Mouse (Mus musculus) ES-Bruce4 (cell line): ENCODE measurements at regions not wholly inside any gene's neighbourhood (a gene's known extent, or its start where the extent isn't known, plus 50 kb on each side); places are given as distances from the start of the nearest gene placed in this dataset.
A peak's percentile ranks its signal among the peaks of the same experiment; 100 is the strongest.

Experiments used
- H3K27ac ChIP-seq: 2 replicates; pipeline ENCODE4 v1.5.1; 2012; ENCODE audit warnings: low read length, inconsistent platforms; ENCODE audit not compliant: insufficient read depth
- H3K27me3 ChIP-seq: 2 replicates; pipeline ENCODE4 v1.6.1; 2012; ENCODE audit warnings: mild to moderate bottlenecking, low read length, inconsistent platforms; ENCODE audit not compliant: control insufficient read depth, poor library complexity, insufficient read depth, severe bottlenecking
- H3K36me3 ChIP-seq: 2 replicates; pipeline ENCODE4 v1.6.1; 2012; ENCODE audit warnings: inconsistent platforms, mild to moderate bottlenecking, low read length, moderate library complexity; ENCODE audit not compliant: control insufficient read depth, poor library complexity, insufficient read depth, severe bottlenecking
- H3K4me1 ChIP-seq: one replicate; pipeline ENCODE4 v1.8.1; 2011; ENCODE audit warnings: low read length; ENCODE audit not compliant: control insufficient read depth, insufficient read depth
- H3K4me3 ChIP-seq: 2 replicates; pipeline ENCODE4 v1.5.1; 2011; ENCODE audit warnings: low read depth, mild to moderate bottlenecking, low read length
- H3K9ac ChIP-seq: 2 replicates; pipeline ENCODE4 v1.6.1; 2012; ENCODE audit warnings: low read depth, mild to moderate bottlenecking, inconsistent platforms; ENCODE audit not compliant: poor library complexity, severe bottlenecking
- H3K9me3 ChIP-seq: replicated peaks from 2 replicates; pipeline ENCODE4 v1.6.1; 2012; ENCODE audit warnings: mild to moderate bottlenecking, low read length, inconsistent platforms; ENCODE audit not compliant: control insufficient read depth, poor library complexity, insufficient read depth, severe bottlenecking
- CTCF ChIP-seq: IDR thresholded peaks from one replicate; pipeline ENCODE4 v1.8.1; 2011; ENCODE audit warnings: low read depth, low read length
- EP300 ChIP-seq: IDR thresholded peaks from 2 replicates; pipeline ENCODE4 v1.6.1; 2011; ENCODE audit warnings: low read depth, low read length; ENCODE audit not compliant: insufficient read depth
- POLR2A ChIP-seq: IDR thresholded peaks from one replicate; pipeline ENCODE4 v1.8.1; 2011; ENCODE audit warnings: low read length; ENCODE audit not compliant: insufficient read depth

DNA sequence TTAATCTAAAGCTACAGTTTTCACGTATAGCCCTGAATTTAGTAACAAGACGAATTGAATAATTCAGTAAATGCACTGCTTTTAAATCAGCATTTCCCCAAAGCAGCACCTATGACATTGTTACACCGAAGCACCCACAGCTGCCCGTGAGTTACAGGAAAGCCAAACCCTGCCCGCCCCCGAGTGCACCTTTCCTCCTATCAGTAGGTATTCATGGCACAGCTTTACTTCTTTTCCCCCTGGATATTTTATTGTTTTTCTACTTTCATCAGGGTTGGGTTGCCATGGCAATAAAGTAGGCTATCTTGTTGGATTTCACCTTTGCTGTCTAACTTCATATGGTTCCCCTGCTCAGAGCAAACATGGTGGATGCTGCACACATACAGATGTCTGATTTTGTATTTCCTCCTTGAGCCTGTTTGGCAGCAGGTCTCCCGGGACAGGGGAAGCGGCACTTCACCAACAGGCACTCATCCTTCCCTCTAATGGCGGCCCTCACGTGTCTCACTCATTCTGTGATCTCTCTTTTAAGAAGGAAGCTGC, 273.5 kb downstream of the Amy2a5 start:
- H3K27ac ChIP-seq: no peak overlapping the region
- H3K4me3 ChIP-seq: no peak overlapping the region
- H3K9ac ChIP-seq: no peak overlapping the region
- no peaks in the 10 kb centered on the region for H3K27me3 ChIP-seq
- H3K9me3 ChIP-seq: no peaks in the 10 kb centered on the region
- no peaks in the 10 kb centered on the region for H3K4me1 ChIP-seq
- H3K36me3 ChIP-seq: no peaks in the 10 kb centered on the region
- TF ChIP-seq CTCF (no peak), POLR2A (no peak), EP300 (no peak)

DNA sequence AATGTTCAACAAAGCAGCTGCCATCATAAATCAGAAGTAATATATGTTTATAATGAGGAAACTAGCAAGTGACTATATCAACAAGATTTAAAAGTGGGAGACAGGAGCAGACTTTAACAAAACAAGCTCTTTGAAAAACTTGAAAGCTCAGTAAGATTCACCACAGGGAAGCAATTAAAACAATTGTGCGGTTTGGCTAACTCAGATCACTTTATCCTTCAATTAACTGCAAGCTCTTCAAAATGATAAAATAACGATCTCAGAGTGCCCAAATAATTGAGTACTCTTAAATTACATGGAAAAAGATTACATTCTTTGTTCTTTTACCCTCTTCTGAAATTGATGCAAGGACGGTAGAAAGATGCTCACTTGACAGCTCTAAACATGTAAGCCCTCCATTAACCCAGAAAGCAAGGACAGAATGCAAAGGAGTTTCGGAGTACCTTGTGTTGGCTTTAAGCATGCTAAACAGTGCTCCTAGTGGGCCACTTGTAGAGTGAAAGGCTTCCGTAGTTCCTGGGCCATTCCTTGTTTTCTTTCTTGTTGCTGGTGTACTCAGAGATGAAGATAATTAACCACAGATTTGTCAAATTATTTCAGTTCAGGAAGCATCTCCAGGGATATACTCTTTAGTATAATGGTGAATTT, 305.1 kb downstream of the Amy2a5 start:
- H3K27ac ChIP-seq: no peak overlapping the region
- peaks cover 1% of the 10 kb centered on the region for H3K4me1 ChIP-seq
- TF ChIP-seq CTCF (no peak), EP300 (no peak), POLR2A (no peak)
- no peaks in the 10 kb centered on the region for H3K9me3 ChIP-seq
- no peaks in the 10 kb centered on the region for H3K36me3 ChIP-seq
- no peak overlapping the region for H3K9ac ChIP-seq
- H3K27me3 ChIP-seq: no peaks in the 10 kb centered on the region
- H3K4me3 ChIP-seq: no peak overlapping the region

DNA sequence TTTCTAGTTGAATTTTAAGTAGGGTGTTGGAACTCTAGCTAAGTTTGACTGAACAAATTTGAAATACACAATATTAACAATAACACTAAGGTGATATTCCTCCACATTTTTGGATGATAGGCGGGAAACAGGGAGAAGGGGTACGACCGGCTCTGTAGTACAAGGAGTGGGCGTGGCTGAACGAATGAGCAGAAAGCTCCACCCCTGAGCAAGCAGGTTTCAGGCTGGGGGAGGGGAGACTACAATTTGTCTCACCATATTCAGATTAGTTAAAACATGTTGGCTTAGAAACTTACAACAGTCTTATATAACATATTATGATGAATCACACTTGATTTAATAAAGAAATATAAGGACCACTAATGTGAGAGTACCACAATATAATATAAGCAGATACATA, 306.4 kb downstream of the Amy2a5 start:
- TF ChIP-seq CTCF: no peak
- TF ChIP-seq EP300: 0 out of 2 replicates have a peak, but pooled peaks have one; percentile 36
- no peak for TF ChIP-seq POLR2A
- Histone ChIP-seq H3K27ac (peak overlapping the region; percentile 85), H3K4me3 (no peak overlapping the region)

DNA sequence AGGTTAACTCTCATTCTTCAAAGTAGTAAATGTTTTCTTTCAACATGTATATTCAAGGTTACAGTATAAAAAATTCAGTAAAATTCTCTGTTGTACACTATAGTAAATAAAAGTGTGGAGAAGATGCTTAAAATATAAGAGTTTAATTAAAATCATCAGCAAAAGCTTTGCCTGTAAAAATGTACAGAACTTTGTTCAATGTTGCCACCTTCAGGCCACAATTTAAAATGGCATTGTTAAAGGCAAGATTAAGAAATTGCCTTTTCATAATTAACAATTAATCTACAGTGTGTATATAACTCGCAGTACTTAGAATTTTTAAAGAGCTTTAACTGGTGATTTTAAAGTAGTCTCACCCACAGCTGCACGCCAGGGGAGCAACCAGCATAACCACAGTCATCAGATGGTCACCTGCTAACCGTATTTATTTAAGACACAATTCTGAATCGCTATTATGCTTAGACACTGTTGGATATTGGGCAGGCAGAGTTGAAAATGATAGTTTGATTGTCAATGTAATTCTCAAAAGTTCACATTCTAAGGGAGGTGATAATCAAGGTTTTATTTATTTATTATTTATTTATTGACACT, 316.5 kb downstream of the Amy2a5 start:
- TF ChIP-seq EP300 (no peak), POLR2A (no peak)

More for the DNA sequence above, 306.4 kb downstream of the Amy2a5 start:
- peaks cover 1% of the 10 kb centered on the region for H3K4me1 ChIP-seq
- no peaks in the 10 kb centered on the region for H3K27me3 ChIP-seq
- H3K9ac ChIP-seq: no peak overlapping the region
- no peaks in the 10 kb centered on the region for H3K36me3 ChIP-seq
- H3K9me3 ChIP-seq: no peaks in the 10 kb centered on the region

More for the DNA sequence above, 316.5 kb downstream of the Amy2a5 start:
- Histone ChIP-seq H3K27me3 (no peaks in the 10 kb centered on the region), H3K4me1 (no peaks in the 10 kb centered on the region), H3K9me3 (no peaks in the 10 kb centered on the region), H3K9ac (no peak overlapping the region), H3K27ac (no peak overlapping the region), H3K4me3 (no peak overlapping the region), H3K36me3 (no peaks in the 10 kb centered on the region)
